Mouse (Mus musculus): Measurements from ENCODE around the gene Crybg1.

Gene Crybg1

GRCm38 (mm10) chr10:44148337-44149317, at the start of gene Crybg1:
Gene Crybg1, minus strand, starts transcription at chr10:44148853.
- DNase-seq: peak; percentile 32 to 67

- no peak for DNase-seq
These were observed 28.7 kb upstream of the Crybg1 start for GRCm38 (mm10) chr10:44177365-44177764.

GRCm38 (mm10) chr10:44176548-44176947, 27.9 kb upstream of the Crybg1 start:
- no peak for DNase-seq

GRCm38 (mm10) chr10:44176120-44176519, 27.5 kb upstream of the Crybg1 start:
- no peak for DNase-seq

- no peak for DNase-seq
These were observed 21.5 kb upstream of the Crybg1 start for GRCm38 (mm10) chr10:44170145-44170544.

GRCm38 (mm10) chr10:44167061-44167460, 18.4 kb upstream of the Crybg1 start:
- DNase-seq: no peak

GRCm38 (mm10) chr10:44164258-44164975, 15.8 kb upstream of the Crybg1 start:
- DNase-seq: no peak

GRCm38 (mm10) chr10:44163028-44163427, 14.4 kb upstream of the Crybg1 start:
- no peak for DNase-seq

- no peak for DNase-seq
These were observed 11.5 kb upstream of the Crybg1 start for GRCm38 (mm10) chr10:44160150-44160549.

- no peak for DNase-seq
These were observed 8.8 kb upstream of the Crybg1 start for GRCm38 (mm10) chr10:44157489-44157888.

GRCm38 (mm10) chr10:44150501-44150900, 1.8 kb upstream of the Crybg1 start:
- DNase-seq: no peak

GRCm38 (mm10) chr10:44143401-44143800, 5.3 kb downstream of the Crybg1 start:
- no peak for DNase-seq

GRCm38 (mm10) chr10:44138137-44138855, 10.4 kb downstream of the Crybg1 start:
- peak in 1 of 2 experiments; percentile 15 for DNase-seq

- DNase-seq: no peak
These were observed 22.6 kb downstream of the Crybg1 start for GRCm38 (mm10) chr10:44126047-44126446.

- DNase-seq: no peak
These were observed 24.2 kb downstream of the Crybg1 start for GRCm38 (mm10) chr10:44124400-44124933.

- DNase-seq: no peak
These were observed 30.0 kb downstream of the Crybg1 start for GRCm38 (mm10) chr10:44118616-44119015.

GRCm38 (mm10) chr10:44116796-44117195, 31.9 kb downstream of the Crybg1 start:
- DNase-seq: no peak

GRCm38 (mm10) chr10:44114611-44115010, 34.0 kb downstream of the Crybg1 start:
- DNase-seq: no peak

- DNase-seq: no peak
These were observed 36.5 kb downstream of the Crybg1 start for GRCm38 (mm10) chr10:44112005-44112675.

GRCm38 (mm10) chr10:44111168-44111567, 37.5 kb downstream of the Crybg1 start:
- DNase-seq: no peak

GRCm38 (mm10) chr10:44110460-44110859, 38.2 kb downstream of the Crybg1 start:
- no peak for DNase-seq

GRCm38 (mm10) chr10:44094794-44095193, 53.9 kb downstream of the Crybg1 start:
- no peak for DNase-seq

Data from cerebellum, postnatal 25 days (tissue).